Mouse (Mus musculus): ENCODE results near the gene Olfml2b. TPM values are rescaled to one million over a fixed set of nuclear protein-coding genes. Genes with fewer than 3 reads are reported as not detected.

Olfml2b gene
- total RNA-seq, 2 experiments from 2014 or later: 6.7 to 12.0 TPM

DNA sequence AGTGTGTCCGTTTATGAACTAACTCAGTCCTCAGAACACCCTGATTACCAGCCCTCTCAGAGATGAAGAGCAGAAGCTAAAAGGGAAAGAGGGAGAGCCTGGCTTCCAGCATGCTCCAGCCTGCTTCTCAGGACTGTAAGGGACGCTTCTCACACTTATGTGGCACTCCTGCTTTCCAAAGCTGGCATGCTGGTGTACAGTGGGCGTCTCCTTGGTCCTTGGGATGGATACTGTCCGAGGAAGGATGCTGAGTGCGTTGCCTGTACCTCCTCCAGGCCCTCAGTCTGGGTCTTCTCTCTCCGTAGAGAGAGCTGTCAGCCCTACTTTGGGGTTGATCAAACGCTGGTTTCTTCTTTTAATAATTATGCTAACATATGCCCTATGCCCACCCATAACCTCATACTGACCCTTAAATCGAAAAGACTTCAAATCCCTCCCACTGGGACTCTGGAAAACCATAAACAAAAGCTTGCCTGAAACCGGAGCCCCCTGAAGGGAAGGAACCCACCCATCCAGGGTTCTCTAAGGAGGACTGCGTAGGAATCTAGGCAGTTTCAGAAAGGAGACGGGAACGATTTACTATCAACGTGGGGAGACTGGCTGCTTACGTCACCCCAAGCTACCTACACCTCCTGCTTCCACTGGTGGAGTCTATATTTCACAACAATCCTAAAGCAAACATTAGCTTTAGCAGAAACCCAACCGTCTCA is 1.7 kb downstream of the Olfml2b start:
- intact Hi-C loops (cut with DNase I): no loop called here
- no peak for DNase-seq

DNA sequence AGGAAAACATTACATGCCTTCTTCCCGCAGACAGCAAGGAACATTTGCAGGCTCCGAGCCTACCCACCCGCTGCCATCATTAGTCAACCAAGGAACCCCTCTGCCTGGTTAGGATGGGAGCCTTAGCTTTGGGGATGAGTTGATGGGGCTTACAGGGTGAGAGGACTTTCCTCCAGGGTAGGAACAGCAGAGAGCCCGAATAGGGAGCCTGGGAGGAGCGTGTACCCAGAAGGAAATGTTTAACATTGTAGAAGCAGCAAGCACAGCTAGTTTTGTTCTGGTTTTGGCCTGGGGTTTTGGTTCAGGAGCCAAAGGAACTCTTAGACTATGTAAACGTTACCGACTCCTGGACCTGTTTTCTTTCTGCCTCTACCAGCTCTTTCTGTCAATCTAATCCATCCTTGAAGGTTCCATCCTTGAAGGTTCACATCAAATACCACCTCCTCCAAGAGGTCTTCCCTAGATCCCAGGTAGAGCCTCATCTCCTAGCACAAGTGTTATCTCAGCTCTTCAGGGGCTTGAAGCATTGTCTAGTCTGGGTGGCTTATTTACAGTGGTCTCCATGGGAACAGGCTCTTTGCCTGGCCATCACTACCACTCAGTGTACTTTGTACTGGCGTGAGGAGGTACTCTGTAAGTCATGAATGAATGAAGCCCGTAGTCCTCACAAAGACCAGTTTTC is 2.4 kb downstream of the Olfml2b start:
- intact Hi-C loops (cut with DNase I): no loop called here
- DNase-seq: no peak

- DNase-seq: no peak
- intact Hi-C loops (cut with DNase I): no loop called here
Observed at GRCm38 (mm10) chr1:170647381-170647780, 3.0 kb downstream of the Olfml2b start.

DNA sequence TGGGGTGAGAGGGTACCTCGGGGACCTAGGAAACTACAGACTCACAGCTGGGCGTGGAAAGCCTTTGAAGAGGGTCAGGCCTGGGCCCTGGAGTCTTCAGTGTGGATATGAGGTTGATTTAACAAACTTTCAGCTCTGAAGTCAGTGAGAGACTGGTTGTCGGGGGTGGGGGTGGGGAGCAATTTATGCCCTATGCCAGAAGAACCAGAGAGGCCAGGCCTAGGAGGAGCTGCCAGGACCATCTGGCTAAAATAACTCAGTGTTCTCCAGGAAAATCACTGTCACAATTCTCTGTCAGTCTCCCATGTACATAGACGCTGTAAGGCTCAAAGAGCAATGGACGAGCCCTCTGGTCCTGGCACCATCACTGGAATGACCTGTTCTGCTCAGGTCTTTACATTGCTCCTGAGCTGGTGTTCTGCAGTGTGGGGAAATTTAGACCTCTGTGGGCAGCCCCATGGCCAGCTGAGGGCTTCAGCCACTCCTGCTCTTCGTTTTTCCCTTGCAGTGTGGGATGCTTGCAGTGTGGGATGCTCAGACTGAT is 3.7 kb downstream of the Olfml2b start:
- DNase-seq: no peak
- intact Hi-C loops (cut with DNase I): no loop called here

DNA sequence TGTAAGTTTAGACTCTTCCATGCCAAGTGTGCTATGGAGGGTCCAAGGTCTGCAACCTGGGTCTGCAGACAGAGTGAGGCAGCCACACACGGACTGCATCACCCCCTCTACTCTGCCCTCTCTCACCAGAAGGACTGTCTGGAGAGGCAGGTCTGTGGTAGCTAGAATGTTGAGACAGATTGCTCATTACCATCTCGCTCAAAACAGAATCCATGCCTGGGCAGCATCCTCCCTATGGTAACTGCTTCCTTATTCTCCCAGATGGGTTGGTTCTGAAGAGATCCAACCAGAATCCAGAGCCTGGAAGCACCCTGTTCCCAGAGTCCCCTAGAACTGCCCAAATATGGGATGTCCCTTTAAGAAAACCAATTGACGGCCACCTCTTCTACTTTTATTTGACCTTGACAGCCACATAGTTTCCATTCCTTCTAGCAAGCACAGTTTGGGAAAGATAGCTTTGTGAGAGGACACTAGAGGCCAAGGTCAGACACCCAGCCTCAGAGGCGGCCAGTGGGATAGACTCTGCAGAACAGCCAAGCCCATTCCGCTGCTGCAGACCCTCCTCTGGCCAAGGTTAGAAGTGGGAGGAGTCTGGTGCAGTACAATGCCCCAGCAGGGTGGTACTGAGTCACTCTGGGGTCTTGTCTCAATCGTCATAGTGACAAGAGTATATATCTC is 6.9 kb downstream of the Olfml2b start:
- intact Hi-C loops (cut with DNase I): no loop called here
- DNase-seq: no peak

DNA sequence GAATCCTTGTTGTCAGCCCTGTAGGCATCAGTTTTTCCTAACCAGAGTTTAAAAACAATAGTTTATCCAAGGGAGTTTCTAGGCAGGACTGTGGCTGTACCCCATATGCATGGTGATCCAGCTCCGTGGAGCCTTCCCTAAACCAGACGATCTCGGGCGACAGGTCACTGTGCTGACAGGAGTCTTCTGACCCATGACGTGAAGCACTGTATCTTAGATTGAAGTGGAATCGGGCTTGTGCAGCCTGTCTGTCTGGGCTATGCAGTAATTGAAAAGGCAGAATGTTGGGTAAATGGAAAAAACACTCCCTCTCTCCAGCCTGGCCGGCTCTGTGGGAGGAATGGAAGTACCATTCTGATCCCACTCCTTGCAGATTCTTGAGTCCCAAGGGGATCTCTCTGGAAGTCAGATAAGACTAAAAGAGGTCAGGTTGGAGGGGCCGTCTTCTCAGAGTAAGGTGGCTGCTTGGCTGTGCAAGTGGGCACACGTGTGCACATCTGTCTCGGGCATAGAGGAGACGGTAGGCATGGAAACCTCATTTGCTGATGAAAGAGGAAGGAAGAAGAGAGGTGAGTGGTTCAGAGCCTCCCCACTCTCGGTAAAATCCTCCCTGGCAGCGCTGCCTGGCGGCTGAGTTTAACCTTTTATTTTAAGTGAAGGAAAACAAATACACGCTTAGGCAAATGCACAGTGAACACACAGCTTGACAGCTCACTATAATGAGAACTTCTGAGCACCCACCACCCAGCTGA is 7.8 kb downstream of the Olfml2b start:
- intact Hi-C loops (cut with DNase I): no loop called here
- DNase-seq: peak; percentile 37 to 44

DNA sequence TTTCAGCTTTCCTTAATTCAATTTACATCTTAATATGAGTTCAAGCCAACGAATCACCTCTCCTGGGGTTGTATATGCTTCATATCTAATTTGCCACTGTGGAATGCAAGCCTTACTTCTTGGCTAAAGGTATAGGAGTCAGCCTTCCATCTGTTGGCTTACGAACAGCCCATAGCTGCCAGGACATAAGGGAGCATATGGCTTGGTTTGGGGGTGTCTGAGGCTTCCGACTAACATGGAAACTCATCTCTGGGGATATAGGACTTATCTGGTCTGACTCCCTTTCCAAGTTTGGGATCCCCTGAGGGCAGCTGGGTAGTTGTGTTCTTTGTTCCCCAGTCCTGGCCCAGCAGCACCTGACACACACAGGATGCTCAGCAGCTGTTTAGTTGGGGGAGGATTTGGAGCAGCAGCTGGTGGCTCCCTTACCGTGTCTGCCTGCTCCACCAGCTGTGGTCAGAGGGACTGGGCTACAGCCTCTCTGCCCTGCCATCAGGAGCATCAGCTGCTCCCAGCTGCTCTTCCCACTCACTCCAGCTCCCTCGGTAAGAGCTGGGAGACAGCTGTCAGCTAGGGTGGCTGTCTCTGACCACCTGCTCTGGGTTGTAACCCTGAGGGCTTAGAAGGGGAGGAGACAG is 11.1 kb downstream of the Olfml2b start:
- intact Hi-C loops (cut with DNase I): no loop called here
- DNase-seq: no peak

GRCm38 (mm10) chr1:170656518-170657227 is 12.3 kb downstream of the Olfml2b start:
- DNase-seq: no peak
- intact Hi-C loops (cut with DNase I): no loop called here

- DNase-seq: no peak
- intact Hi-C loops (cut with DNase I): no loop called here
Observed at GRCm38 (mm10) chr1:170657228-170657521, 12.8 kb downstream of the Olfml2b start.

DNA sequence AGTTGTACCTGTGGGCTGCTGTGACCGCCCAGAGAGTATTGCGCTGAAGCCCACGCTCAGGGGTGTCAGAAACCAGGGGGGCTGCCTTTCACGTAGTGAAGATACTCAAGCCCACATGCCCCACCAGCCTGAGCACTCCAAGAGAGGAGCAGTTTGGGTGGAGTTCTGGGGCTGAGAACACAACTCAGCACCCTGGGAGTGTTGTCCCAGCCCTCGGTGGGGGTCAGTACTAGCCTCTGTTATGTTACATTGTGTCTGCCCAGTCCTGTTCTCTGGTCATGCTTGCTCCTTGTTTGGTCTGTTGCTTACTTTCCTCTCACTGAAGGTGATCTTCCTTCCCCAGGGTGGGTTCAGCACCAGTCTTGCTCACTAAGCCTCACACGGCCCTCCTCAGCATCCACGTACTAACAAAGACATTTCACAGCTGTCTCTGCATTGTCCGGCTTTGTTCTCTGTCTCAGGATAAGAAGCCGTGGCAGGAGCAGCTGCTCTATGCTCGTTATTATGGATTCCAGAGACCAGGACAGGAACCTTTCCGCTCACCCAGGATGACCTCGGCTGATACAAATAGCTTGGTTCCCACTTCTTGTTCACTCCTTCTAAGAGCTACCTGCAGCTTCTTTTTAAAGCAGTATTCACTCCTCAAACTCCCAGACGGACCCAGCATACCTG is 13.4 kb downstream of the Olfml2b start:
- DNase-seq: no peak
- intact Hi-C loops (cut with DNase I): no loop called here

- intact Hi-C loops (cut with DNase I): no loop called here
- no peak for DNase-seq
Observed at GRCm38 (mm10) chr1:170659260-170659659, 14.9 kb downstream of the Olfml2b start.

DNA sequence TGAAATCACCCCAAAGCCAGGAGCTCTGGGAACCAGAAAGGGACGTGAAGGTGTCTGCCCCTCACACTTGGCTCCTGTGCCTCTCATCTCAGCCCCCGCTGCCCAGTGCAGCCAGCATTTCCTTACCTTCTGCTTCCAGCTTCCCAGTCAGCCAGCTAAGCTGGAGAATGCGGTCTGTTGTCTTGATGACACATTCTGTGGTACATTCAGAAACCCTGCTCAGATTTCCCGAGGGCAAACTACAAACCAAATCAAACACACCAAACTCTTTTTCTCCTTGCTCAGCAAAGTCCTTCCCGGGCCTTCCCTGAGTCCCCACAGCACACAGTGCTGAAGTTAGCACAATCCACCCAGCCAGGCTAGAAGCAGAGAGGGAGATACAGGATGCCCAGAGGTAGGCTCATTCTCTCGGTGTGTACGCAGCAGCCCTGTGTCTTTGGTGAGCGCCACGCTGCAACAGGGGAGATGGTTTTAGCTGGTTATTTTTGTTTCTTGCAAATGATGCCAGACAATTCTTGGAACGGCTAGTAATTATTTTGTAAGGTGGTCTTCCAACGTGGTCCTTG is 20.4 kb downstream of the Olfml2b start:
- intact Hi-C loops (cut with DNase I): no loop called here
- no peak for DNase-seq

- no peak for DNase-seq
- intact Hi-C loops (cut with DNase I): no loop called here
Observed at GRCm38 (mm10) chr1:170665200-170665599, 20.9 kb downstream of the Olfml2b start.

DNA sequence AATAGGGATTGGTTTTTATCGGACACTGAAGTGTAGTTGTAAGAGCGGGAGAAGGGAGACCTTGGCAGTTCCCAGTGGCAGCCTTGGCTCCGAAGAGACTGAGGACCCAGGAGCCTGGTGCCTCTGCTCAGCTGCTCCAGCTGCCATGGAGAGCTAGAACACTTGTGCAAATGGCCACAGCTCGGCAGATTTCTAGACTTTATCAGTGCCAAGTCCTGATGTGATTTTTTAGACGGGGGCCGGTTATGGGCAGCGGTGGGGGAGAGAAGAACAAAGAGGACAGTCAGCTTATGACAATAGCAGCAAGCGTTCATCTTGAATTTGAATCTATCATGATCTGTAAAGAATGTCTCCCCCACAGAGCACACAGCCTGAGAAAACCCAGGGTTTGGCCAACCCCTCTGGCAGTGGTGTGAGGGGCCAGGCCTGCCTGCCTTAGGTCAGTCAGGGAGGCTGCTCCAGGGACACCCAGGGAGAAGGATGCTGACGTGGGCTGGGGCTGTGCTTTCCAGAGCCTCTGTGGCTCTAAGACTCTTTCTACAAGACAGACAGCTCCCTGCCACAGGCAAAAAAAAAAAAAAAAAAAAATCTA is 29.9 kb downstream of the Olfml2b start:
- peak in 1 of 2 experiments; percentile 37 for DNase-seq
- intact Hi-C loops (cut with DNase I): no loop called here

DNA sequence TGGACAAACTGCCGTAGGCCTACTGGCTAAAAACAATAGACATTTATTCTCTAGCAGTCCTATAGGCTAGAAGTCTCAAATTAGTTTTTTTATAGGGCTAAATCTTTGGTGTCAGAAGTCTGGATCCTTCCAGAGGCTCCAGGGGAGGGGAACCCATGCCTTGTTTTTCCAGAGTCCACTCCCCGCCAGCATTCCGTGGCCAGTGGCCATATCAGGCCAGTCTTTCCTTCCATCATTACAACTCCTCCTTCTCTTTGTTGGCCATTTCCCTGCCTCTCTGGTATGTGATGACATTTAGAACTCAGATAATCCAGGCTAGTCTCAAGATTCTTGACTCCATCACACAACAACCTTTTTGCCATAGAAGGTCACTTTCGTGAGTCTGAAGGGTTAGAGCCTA is 33.3 kb downstream of the Olfml2b start:
- intact Hi-C loops (cut with DNase I): no loop called here

DNA sequence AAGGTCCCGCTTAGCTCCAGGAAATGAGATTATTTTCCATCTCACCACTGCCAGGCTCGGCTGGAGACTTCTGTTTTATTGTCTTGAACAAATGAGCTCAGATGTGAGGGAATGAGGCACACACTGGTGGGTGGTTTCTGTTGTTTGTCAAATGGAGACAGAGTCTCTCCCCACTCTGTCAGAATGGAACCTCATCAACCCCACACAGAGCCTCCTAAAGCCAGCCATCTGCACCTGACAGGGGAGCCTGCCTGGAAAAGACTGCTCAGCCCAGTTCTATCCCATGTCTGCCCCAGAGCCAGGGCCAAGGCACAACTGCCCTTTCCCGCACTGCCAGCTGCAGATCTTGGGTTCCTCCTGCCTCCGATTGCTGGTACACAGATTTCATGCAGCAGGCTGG is 34.5 kb downstream of the Olfml2b start:
- no peak for DNase-seq
- intact Hi-C loops (cut with DNase I): no loop called here

More for the DNA sequence above, 33.3 kb downstream of the Olfml2b start:
- no peak for DNase-seq

DNA sequence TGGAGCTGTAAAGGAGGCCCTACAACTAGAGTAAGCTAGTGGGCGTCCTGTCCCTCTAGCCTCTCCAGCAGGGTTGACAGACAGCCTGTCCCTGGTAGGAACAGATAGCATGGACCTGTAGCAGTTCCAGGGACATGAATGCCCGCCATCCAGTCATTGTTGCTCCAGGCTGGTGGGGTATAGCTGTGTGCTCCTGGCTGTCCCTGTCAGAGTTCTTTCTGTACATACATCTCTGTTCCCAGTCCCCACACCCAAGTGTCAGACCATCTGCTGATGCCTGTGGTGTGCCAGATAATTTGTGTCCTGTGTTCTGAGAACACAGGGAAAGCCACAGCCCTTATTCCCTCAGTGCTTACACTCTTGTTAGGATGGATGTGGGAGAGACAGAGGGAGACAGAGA is 35.3 kb downstream of the Olfml2b start:
- intact Hi-C loops (cut with DNase I): no loop called here
- no peak for DNase-seq

DNA sequence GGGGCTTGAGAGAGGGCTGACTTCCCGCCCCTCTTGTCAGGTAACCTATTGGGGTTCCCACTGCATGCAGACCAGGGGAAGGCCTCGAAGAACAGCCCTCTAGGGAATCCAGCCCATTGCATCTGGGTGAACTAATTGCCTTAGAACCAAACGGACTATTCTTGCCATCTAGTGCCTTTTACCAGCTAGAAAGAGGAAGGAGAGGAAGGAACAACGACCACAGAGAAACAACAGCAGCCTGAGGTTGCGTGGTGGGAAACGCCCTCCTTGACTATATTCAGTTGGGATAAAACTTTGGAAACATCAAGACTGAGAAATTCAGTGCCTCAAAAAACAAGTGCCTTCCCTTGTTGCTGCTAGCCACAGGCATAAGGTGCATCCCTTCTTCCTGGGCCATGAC is 39.5 kb downstream of the Olfml2b start:
- intact Hi-C loops (cut with DNase I): no loop called here
- no peak for DNase-seq

GRCm38 (mm10) chr1:170689773-170690172 is 45.4 kb downstream of the Olfml2b start:
- intact Hi-C loops (cut with DNase I): no loop called here
- DNase-seq: no peak

Data from heart, postnatal 36 days (tissue).